ENCODE assay signal across 8 mouse cellular contexts in the genomic region with DNA sequence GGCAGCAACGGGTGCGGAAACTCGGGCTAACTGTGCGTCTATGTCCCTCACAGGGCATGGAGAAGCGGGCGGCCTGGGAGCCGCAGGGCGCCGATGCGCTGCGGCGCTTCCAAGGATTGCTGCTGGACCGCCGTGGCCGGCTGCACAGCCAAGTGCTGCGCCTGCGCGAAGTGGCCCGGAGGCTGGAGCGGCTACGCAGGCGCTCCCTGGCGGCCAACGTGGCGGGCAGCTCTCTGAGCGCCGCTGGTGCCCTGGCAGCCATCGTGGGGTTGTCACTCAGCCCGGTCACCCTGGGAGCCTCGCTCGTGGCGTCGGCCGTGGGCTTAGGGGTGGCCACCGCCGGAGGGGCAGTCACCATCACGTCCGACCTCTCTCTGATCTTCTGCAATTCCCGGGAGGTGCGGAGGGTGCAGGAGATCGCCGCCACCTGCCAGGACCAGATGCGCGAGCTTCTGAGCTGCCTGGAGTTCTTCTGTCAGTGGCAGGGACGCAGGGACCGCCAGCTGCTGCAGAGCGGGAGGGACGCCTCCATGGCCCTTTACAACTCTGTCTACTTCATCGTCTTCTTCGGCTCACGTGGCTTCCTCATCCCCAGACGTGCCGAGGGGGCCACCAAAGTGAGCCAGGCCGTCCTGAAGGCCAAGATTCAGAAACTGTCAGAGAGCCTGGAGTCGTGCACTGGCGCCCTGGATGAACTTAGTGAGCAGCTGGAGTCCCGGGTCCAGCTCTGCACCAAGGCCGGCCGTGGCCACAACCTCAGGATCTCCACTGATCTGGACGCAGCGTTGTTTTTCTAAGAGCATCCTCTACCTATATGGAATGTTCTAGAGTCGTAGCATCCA. TPM values are rescaled to one million over a fixed set of nuclear protein-coding genes. Genes with fewer than 3 reads are reported as not detected.
DNase-seq lines count a peak whose midpoint lies in the region; ATAC-seq lines count a peak whose summit lies in the region.

No protein-coding gene starts in this region.

- peak; percentile 80 to 83 for DNase-seq in B cell, adult 2 months
- peak; percentile 95 for DNase-seq in brain, adult 2 months (ENCODE audit: low read depth, low spot score)
- peak; percentile 93 for DNase-seq in liver
- DNase-seq in monocyte, adult 2 months (ENCODE audit: low read depth in 1 of 2, low spot score in 2 of 2): peak; percentile 49 to 72
- peak; percentile 79 to 87 for DNase-seq in spleen, postnatal 14 days (ENCODE audit: low spot score in 2 of 2)

- H3K9ac ChIP-seq in heart, embryonic 11.5 days (ENCODE audit: low read depth, low read length): peak overlapping the region; percentile 58
- peak overlapping the region; percentile 59 for H3K9ac ChIP-seq in kidney, embryonic 15.5 days

- H3K4me3 ChIP-seq in heart, embryonic 11.5 days (ENCODE audit: low read depth, low read length): peak overlapping the region; percentile 46
- H3K4me3 ChIP-seq in kidney, embryonic 15.5 days (replicated peaks): peak overlapping the region; percentile 63

- WGBS in heart, embryonic 11.5 days (ENCODE audit: insufficient replicate concordance): 3% methylated on average over 62 of the region's 62 CpGs
- 3% methylated on average over 58 of the region's 62 CpGs for WGBS in kidney, embryonic 15.5 days

- H3K9me3 ChIP-seq in heart, embryonic 11.5 days (replicated peaks; ENCODE audit: control insufficient read depth, low read length): no peaks in the 10 kb centered on the region
- H3K9me3 ChIP-seq in kidney, embryonic 15.5 days (replicated peaks): no peaks in the 10 kb centered on the region

- peak overlapping the region; percentile 50; the same call in 1 of the 2 replicates for H3K27ac ChIP-seq in heart, embryonic 11.5 days (ENCODE audit: low read depth, low read length)
- peak overlapping the region; percentile 76 for H3K27ac ChIP-seq in kidney, embryonic 15.5 days

- no peaks in the 10 kb centered on the region for H3K27me3 ChIP-seq in heart, embryonic 11.5 days (ENCODE audit: control insufficient read depth, insufficient read depth, low read length)
- no peaks in the 10 kb centered on the region for H3K27me3 ChIP-seq in kidney, embryonic 15.5 days

- peaks cover 14% of the 10 kb centered on the region for H3K4me1 ChIP-seq in heart, embryonic 11.5 days (ENCODE audit: control insufficient read depth, insufficient read depth, low read length)
- peaks cover 28% of the 10 kb centered on the region for H3K4me1 ChIP-seq in kidney, embryonic 15.5 days

- H3K4me2 ChIP-seq in heart, embryonic 11.5 days: peak overlapping the region; percentile 88
- H3K4me2 ChIP-seq in kidney, embryonic 15.5 days: peak overlapping the region; percentile 94

- no peaks in the 10 kb centered on the region for H3K36me3 ChIP-seq in heart, embryonic 11.5 days (ENCODE audit: control insufficient read depth, insufficient read depth, low read length)
- no peaks in the 10 kb centered on the region for H3K36me3 ChIP-seq in kidney, embryonic 15.5 days

- ATAC-seq in erythroblast, adult 5-6 weeks (replicated peaks; ENCODE audit: low FRiP score, poor library complexity, severe bottlenecking): peak; percentile 81
- ATAC-seq in heart, embryonic 11.5 days (replicated peaks; ENCODE audit: insufficient number of reproducible peaks, low FRiP score, low TSS enrichment): peak; percentile 84
- ATAC-seq in kidney, embryonic 15.5 days (replicated peaks; ENCODE audit: low FRiP score): peak; percentile 94

RNA-seq across cellular contexts. Expression of gene Apold1, which starts 2.2 kb away (rescaled TPM):
- total RNA-seq in erythroblast, adult 5-6 weeks (2015; ENCODE audit: low replicate concordance): 0.19 and 2.1 TPM in 2 replicates
- total RNA-seq in erythroblast, adult 5-6 weeks (2017; ENCODE audit: low replicate concordance): 4.9 and 6.4 TPM in 2 replicates
- 4.3 TPM in 2 replicates for polyA plus RNA-seq in heart, embryonic 11.5 days (2014; fragmentation: Nextera tagmentation; extraction: Ambion mirVana)
- 3.9 and 4.6 TPM in 2 replicates for polyA plus RNA-seq in kidney, embryonic 15.5 days (2015; fragmentation: Nextera tagmentation; extraction: Ambion mirVana)

RNA-seq across cellular contexts. Expression of gene Ddx47, which starts 27.7 kb away (rescaled TPM):
- 29.8 and 34.9 TPM in 2 replicates for total RNA-seq in erythroblast, adult 5-6 weeks (2015; ENCODE audit: low replicate concordance)
- 40.4 and 64.3 TPM in 2 replicates for total RNA-seq in erythroblast, adult 5-6 weeks (2017; ENCODE audit: low replicate concordance)
- 74.6 and 78.3 TPM in 2 replicates for polyA plus RNA-seq in heart, embryonic 11.5 days (2014; fragmentation: Nextera tagmentation; extraction: Ambion mirVana)
- polyA plus RNA-seq in kidney, embryonic 15.5 days (2015; fragmentation: Nextera tagmentation; extraction: Ambion mirVana): 118 and 120 TPM in 2 replicates

Comparison
In these comparisons a context has a peak if more than half of its experiments do, and no peak if none do; other contexts are left out.
1. Peak in every context shown above with its lines: DNase-seq, ATAC-seq, H3K4me3 ChIP-seq and H3K27ac ChIP-seq.